16 mouse cellular contexts compared by ENCODE assay signal in the genomic region with DNA sequence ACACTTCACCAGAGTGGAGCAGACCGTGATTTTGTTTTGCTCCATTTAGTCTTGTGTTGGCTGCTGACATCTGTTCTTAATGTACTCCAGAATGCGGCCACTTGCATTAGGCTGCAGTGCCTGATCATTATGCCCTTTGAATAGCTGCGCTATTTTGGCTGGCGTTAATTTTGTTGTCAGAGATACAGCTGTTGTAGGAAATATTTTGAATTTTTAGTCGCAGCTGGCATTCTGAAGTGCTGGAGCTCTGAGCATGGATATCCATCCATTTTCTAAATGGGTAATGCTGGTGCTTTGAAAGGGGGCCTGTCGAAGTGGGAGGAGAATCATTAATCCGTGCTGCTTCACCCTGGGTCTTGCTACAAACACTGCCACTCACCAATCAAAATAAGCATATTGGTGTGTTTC.
DNase-seq lines count a peak whose midpoint lies in the region; ATAC-seq and TF ChIP-seq lines count a peak whose summit lies in the region.
"Had no signal": no experiment of that assay in that cellular context is flagged by ENCODE, and none has a peak within 500 bp of the region (broad histone marks: within the 10 kb centered on the region; RNA-seq: fewer than 3 reads in every experiment).

No protein-coding gene starts in this region.

- no peak for DNase-seq in heart, postnatal 14 days
- DNase-seq in embryo, embryonic 11 days: peak; percentile 61
- DNase-seq in layer of hippocampus, adult 2 months (ENCODE audit: low spot score in 2 of 2): no peak
- no peak for DNase-seq in kidney, postnatal 25 days
- DNase-seq: cerebellum, adult 18-20 months; gastrocnemius, postnatal 10 days; kidney, postnatal 4 days; lung, postnatal 4 days; right cerebral cortex, postnatal 25 days; thymus, postnatal 36 days had no signal

- H3K4me3 ChIP-seq in heart, embryonic 16.5 days (ENCODE audit: low read length): no peak overlapping the region
- no peak overlapping the region for H3K4me3 ChIP-seq in embryonic fibroblast, embryonic 13.5 days (ENCODE audit: insufficient read depth, low read length)
- no peak overlapping the region for H3K4me3 ChIP-seq in limb, embryonic 13.5 days
- no peak overlapping the region for H3K4me3 ChIP-seq in layer of hippocampus, adult 2 months

- peak overlapping the region; percentile 18; the same call in 1 of the 2 replicates for H3K27ac ChIP-seq in heart, embryonic 16.5 days (ENCODE audit: low read length)
- H3K27ac ChIP-seq in embryonic fibroblast, embryonic 13.5 days (ENCODE audit: insufficient read depth, low read length): peak overlapping the region; percentile 66; the same call in 1 of the 2 replicates
- H3K27ac ChIP-seq in limb, embryonic 13.5 days: 0 out of 2 replicates have a peak overlapping the region, but pooled peaks have one; percentile 34
- no peak overlapping the region for H3K27ac ChIP-seq in layer of hippocampus, adult 2 months
- H3K27ac ChIP-seq: liver, embryonic 14.5 days had no signal

- no peak for TF ChIP-seq POLR2A in embryonic fibroblast, embryonic 13.5 days (IDR thresholded peaks at IDR 0.05; ENCODE audit: low read depth, low read length)

- no peak overlapping the region for H3K9ac ChIP-seq in heart, embryonic 16.5 days (ENCODE audit: low read length)
- no peak overlapping the region for H3K9ac ChIP-seq in limb, embryonic 13.5 days
- H3K9ac ChIP-seq: liver, embryonic 14.5 days had no signal

- WGBS in heart, embryonic 16.5 days: 33% methylated on average over 7 of the region's 7 CpGs
- 5% methylated on average over 7 of the region's 7 CpGs for WGBS in limb, embryonic 13.5 days

- no peak overlapping the region for H3K4me2 ChIP-seq in heart, embryonic 16.5 days (ENCODE audit: low read depth, low read length)
- peak overlapping the region; percentile 29 for H3K4me2 ChIP-seq in limb, embryonic 13.5 days (replicated peaks)

- no peaks in the 10 kb centered on the region for H3K9me3 ChIP-seq in heart, embryonic 16.5 days (replicated peaks; ENCODE audit: control insufficient read depth, low read length)
- peaks cover 4% of the 10 kb centered on the region; the same call in 1 of the 2 replicates for H3K9me3 ChIP-seq in limb, embryonic 13.5 days

- no peaks in the 10 kb centered on the region for H3K36me3 ChIP-seq in heart, embryonic 16.5 days (ENCODE audit: control insufficient read depth, insufficient read depth)
- H3K36me3 ChIP-seq in limb, embryonic 13.5 days: no peaks in the 10 kb centered on the region

- ATAC-seq in heart, embryonic 16.5 days (replicated peaks; ENCODE audit: extremely low read depth, insufficient read depth, low FRiP score): no peak
- ATAC-seq in limb, embryonic 13.5 days (ENCODE audit: low FRiP score, low read depth): peak; percentile 80; the same call in 1 of the 2 replicates
- ATAC-seq: inflammation-experienced regulatory T-cells, adult 6 months; midbrain, embryonic 16.5 days had no signal

- peaks cover 16% of the 10 kb centered on the region for H3K4me1 ChIP-seq in heart, embryonic 16.5 days (ENCODE audit: control insufficient read depth, insufficient read depth, low read length)
- peaks cover 13% of the 10 kb centered on the region for H3K4me1 ChIP-seq in embryonic fibroblast, embryonic 13.5 days (ENCODE audit: control insufficient read depth, insufficient read depth, low read length)
- peaks cover 11% of the 10 kb centered on the region for H3K4me1 ChIP-seq in limb, embryonic 13.5 days

- intact Hi-C loops in heart, postnatal 14 days (cut with DNase I): no loop called here

- TF ChIP-seq CTCF in embryonic fibroblast, embryonic 13.5 days (IDR thresholded peaks at IDR 0.05; ENCODE audit: borderline replicate concordance, insufficient read depth, low read length): no peak
- TF ChIP-seq CTCF in layer of hippocampus, adult 2 months (conservative IDR thresholded peaks at IDR 0.05): no peak

- H3K27me3 ChIP-seq in heart, embryonic 16.5 days (ENCODE audit: control insufficient read depth, insufficient read depth, low read length): no peaks in the 10 kb centered on the region
- H3K27me3 ChIP-seq in limb, embryonic 13.5 days: no peaks in the 10 kb centered on the region
